Mouse (Mus musculus) testis, adult 2 months (tissue): Measurements from ENCODE around the gene Il13. TPM values are rescaled to one million over a fixed set of nuclear protein-coding genes. Genes with fewer than 3 reads are reported as not detected.

Experiments
- H3K27ac ChIP-seq: fragments of 200-500 bp; 2 replicates; pipeline ENCODE4 v1.5.1; 2012; ENCODE audit warnings: low read depth, low read length; ENCODE audit not compliant: control insufficient read depth, insufficient read depth
- H3K27me3 ChIP-seq: fragments of 200-500 bp; 2 replicates; pipeline ENCODE4 v1.6.1; 2012; ENCODE audit warnings: mild to moderate bottlenecking, low read length, moderate library complexity; ENCODE audit not compliant: control insufficient read depth, insufficient read depth
- H3K36me3 ChIP-seq: fragments of 200-500 bp; 2 replicates; pipeline ENCODE4 v1.6.1; 2012; ENCODE audit warnings: mild to moderate bottlenecking, low read length; ENCODE audit not compliant: control insufficient read depth, insufficient read depth
- H3K4me1 ChIP-seq: fragments of 200-500 bp; 2 replicates; pipeline ENCODE4 v1.6.1; 2012; ENCODE audit warnings: low read length; ENCODE audit not compliant: control insufficient read depth, insufficient read depth
- H3K4me3 ChIP-seq: fragments of 200-500 bp; 2 replicates; pipeline ENCODE4 v1.5.1; 2012; ENCODE audit warnings: low read depth, mild to moderate bottlenecking, low read length, moderate library complexity, mixed read lengths; ENCODE audit not compliant: control insufficient read depth
- CTCF ChIP-seq: fragments of 200-500 bp; IDR thresholded peaks from 2 replicates; pipeline ENCODE4 v1.5.1; 2012; ENCODE audit warnings: low read depth, mild to moderate bottlenecking, inconsistent platforms, low read length, moderate library complexity; ENCODE audit not compliant: control insufficient read depth, insufficient read depth, insufficient replicate concordance
- POLR2A ChIP-seq: fragments of 200-500 bp; IDR thresholded peaks from 2 replicates; pipeline ENCODE4 v1.6.1; 2012; ENCODE audit warnings: low read depth, mild to moderate bottlenecking, inconsistent platforms, low read length, moderate library complexity; ENCODE audit not compliant: control insufficient read depth
- polyA plus RNA-seq: library from polyadenylated mRNA; depleted of rRNA; stranded (reverse); fragments of >200 nt; gene quantifications from 2 replicates; pipeline ENCODE4 v1.2.3, GENCODE M21; 2012; rRNA removed

Gene Il13
- polyA plus RNA-seq, 1 experiment, result 0.96 TPM

DNA sequence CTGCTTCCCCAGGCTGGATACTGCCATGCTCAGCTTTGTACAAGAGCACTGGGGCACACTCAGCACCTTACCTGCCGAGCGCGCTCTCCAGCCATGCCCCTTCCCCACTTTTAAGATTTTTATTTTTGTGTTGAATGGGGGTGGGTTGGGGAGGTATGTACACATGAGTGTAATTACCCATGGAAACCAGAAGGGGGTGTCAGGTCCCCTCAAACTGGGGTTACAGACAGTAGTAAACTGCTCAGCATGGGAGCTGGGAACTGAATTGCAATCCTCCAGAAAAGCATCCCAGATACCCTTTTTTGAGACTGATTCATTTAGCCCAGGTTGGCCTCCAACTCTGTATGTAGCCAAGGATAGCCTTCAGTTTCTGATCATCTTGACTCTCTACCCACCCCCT lies 29.5 kb downstream of the Il13 start:
- H3K4me3 ChIP-seq, result no peak overlapping the region
- no peaks in the 10 kb centered on the region for H3K27me3 ChIP-seq
- no peak for TF ChIP-seq CTCF
- no peak for TF ChIP-seq POLR2A
- no peaks in the 10 kb centered on the region; the same call in 1 of the 2 replicates for H3K36me3 ChIP-seq
- H3K4me1 ChIP-seq, result no peaks in the 10 kb centered on the region
- H3K27ac ChIP-seq, result no peak overlapping the region

DNA sequence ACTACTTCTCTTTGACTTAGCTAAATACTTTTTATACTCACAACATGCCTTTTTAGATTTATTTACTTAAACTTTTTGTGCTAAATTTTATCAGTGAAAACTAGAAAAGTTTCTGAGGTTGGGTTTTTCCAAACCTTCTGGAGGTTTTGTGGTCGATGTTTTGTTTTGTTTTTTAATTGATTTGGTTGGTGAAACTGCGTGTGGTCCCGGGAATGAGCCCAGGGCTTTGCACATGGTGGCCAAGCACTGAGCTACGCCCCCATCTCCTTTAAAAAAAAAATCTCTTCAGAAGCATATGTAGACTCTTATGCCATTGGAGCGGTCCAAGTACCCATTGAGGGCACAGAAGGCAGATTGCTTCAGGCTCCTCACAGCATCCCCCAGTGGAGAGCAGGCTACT lies 43.4 kb downstream of the Il13 start:
- H3K27ac ChIP-seq, result no peak overlapping the region
- TF ChIP-seq CTCF (no peak), POLR2A (no peak)
- no peaks in the 10 kb centered on the region for H3K4me1 ChIP-seq
- H3K4me3 ChIP-seq, result no peak overlapping the region
- H3K27me3 ChIP-seq, result no peaks in the 10 kb centered on the region
- peaks cover 1% of the 10 kb centered on the region; the same call in 1 of the 2 replicates for H3K36me3 ChIP-seq

DNA sequence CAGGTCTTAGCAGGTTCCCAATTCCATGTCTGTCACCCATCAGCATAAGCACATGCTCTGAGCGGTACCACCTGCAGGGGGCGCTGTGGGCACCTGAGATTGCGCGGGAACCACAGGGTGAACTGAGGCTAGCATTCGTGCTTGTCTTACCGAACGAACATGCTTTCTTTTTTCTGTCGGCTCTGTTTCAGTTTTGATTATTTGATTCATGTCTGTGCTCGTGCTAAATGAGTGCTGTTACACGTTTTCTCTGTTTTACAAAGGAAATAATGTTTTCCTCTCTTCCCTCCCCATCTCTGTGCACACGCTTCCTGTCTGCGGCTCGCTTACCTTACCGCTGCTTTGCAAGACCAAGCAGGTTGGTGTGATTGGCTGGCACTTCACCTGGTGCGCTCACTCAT lies 44.1 kb downstream of the Il13 start:
- TF ChIP-seq CTCF, result peak; percentile 88; the same call in 1 of the 2 replicates
- TF ChIP-seq POLR2A, result no peak
- no peak overlapping the region for H3K4me3 ChIP-seq
- no peak overlapping the region for H3K27ac ChIP-seq
- H3K27me3 ChIP-seq, result no peaks in the 10 kb centered on the region
- H3K4me1 ChIP-seq, result no peaks in the 10 kb centered on the region
- H3K36me3 ChIP-seq, result peaks cover 1% of the 10 kb centered on the region; the same call in 1 of the 2 replicates

DNA sequence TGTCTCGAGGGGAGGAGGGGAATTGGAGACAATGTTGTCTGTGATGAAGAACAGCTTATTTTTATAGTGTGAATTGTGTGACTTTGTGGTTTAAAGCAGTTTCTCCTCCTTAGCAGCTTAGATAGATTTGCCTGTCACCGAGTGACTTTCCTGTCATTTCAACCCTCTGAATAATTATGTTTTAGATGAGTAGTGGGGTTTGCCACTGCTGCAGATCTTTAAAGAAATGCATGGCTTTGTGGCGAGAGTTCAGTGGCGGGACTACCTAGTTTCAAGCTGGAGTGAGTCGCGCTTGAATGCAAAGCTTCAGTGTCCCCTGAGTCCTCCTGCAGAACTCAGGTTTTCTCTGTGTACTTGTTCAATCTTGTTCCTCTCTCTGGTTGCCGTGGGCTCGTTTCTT lies 46.2 kb downstream of the Il13 start:
- TF ChIP-seq POLR2A (no peak), CTCF (no peak)
- Histone ChIP-seq H3K36me3 (peaks cover 8% of the 10 kb centered on the region), H3K4me3 (no peak overlapping the region), H3K27ac (no peak overlapping the region), H3K4me1 (no peaks in the 10 kb centered on the region), H3K27me3 (no peaks in the 10 kb centered on the region)

DNA sequence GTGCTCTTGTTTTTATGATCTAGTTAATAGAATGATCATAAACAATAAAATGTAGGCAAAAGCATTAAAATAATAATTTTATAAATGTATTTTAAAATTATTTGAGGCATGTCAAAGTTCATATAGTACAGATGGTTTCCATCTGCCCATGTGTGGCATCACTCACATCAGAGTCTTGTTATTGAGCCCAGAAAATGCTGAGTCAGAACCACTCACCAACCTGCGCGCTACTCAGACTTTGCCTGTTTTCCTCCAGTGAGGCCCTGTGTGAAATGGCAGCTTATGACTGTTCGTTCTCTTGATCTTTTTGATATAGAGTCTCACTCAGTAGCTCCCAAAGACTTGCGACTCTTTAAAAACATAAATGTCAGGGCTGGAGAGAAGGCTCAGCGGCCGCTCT lies 49.0 kb downstream of the Il13 start:
- TF ChIP-seq POLR2A (no peak), CTCF (no peak)
- no peak overlapping the region for H3K4me3 ChIP-seq
- H3K36me3 ChIP-seq, result peaks cover 8% of the 10 kb centered on the region
- no peak overlapping the region for H3K27ac ChIP-seq
- H3K27me3 ChIP-seq, result no peaks in the 10 kb centered on the region
- H3K4me1 ChIP-seq, result no peaks in the 10 kb centered on the region

DNA sequence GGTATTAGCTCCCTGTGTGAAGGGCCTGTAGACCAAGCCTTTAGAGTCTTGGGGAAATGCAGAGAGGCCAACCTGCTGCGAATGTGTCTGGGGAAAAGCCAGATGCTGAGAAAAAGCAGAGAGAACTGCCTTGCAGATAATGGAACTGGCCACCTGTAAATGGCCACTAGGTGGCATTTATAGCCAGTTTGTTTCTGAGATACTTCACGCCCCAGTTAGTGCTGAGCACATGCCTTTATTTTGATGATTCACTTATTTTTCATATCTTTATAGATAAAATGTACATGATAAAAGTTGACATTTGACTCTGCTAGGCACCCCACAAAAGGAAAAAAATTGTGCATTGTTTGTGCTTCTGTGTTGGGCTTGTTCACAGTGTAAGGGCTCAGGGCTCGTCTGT lies 49.7 kb downstream of the Il13 start:
- no peak overlapping the region for H3K27ac ChIP-seq
- no peaks in the 10 kb centered on the region for H3K4me1 ChIP-seq
- H3K36me3 ChIP-seq, result peaks cover 8% of the 10 kb centered on the region
- no peak overlapping the region for H3K4me3 ChIP-seq
- no peak for TF ChIP-seq CTCF
- no peak for TF ChIP-seq POLR2A
- H3K27me3 ChIP-seq, result no peaks in the 10 kb centered on the region

DNA sequence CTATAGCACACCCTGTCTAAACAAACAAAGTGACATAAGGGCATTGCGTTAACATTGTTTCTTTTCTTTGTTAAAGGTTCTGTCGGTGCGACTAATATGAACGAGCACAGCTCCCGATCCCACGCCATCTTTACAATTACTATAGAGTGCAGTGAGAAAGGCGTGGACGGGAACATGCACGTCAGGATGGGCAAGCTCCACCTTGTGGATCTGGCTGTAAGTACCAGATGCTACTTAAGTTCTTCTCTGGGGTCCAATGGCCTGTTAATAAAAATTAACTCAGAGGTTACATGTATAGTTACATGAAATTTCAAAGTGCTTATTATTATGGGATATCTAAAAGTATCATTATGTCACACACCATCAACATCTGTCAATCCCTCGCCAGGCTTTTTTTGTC lies 51.4 kb downstream of the Il13 start:
- Histone ChIP-seq H3K4me3 (no peak overlapping the region), H3K36me3 (peaks cover 6% of the 10 kb centered on the region), H3K27me3 (no peaks in the 10 kb centered on the region), H3K27ac (no peak overlapping the region), H3K4me1 (no peaks in the 10 kb centered on the region)
- TF ChIP-seq CTCF, result no peak
- no peak for TF ChIP-seq POLR2A

Other genes with a start within 250 kb of the Il13 start
- gene Leap2, start 211.5 kb downstream of the Il13 start, polyA plus RNA-seq, result not detected in 2 replicates
- gene Uqcrq, start 203.9 kb downstream of the Il13 start, polyA plus RNA-seq, result 955 and 969 TPM in 2 replicates
- gene Gdf9, start 203.7 kb downstream of the Il13 start, polyA plus RNA-seq, result 8.4 and 10.1 TPM in 2 replicates
- 0.05 and 0.11 TPM in 2 replicates for gene Gm10447, start 177.6 kb downstream of the Il13 start, polyA plus RNA-seq
- gene Shroom1, start 177.5 kb downstream of the Il13 start, polyA plus RNA-seq, result 0.41 and 1.1 TPM in 2 replicates
- 11.1 and 13.4 TPM in 2 replicates for gene Gm9837, start 164.2 kb downstream of the Il13 start, polyA plus RNA-seq
- gene Gm9945, start 154.5 kb downstream of the Il13 start, polyA plus RNA-seq, result not detected in 2 replicates
- 0.10 and 0.13 TPM in 2 replicates for gene Sowaha, start 154.4 kb downstream of the Il13 start, polyA plus RNA-seq
- 3.0 and 3.2 TPM in 2 replicates for gene Sept8, start 115.4 kb downstream of the Il13 start, polyA plus RNA-seq
- gene Kif3a, start 67.3 kb downstream of the Il13 start, polyA plus RNA-seq, result 26.2 and 31.0 TPM in 2 replicates
- gene Il4, start 16.0 kb downstream of the Il13 start, polyA plus RNA-seq, result not detected in 2 replicates
- 3.0 and 3.2 TPM in 2 replicates for gene Rad50, start 72.6 kb upstream of the Il13 start, polyA plus RNA-seq
- 0.23 and 0.27 TPM in 2 replicates for gene Il5, start 86.1 kb upstream of the Il13 start, polyA plus RNA-seq
- gene Irf1, start 135.3 kb upstream of the Il13 start, polyA plus RNA-seq, result 3.4 TPM in 2 replicates
- gene Gm17334, start 138.5 kb upstream of the Il13 start, polyA plus RNA-seq, result not detected in 2 replicates
- gene Gm12216, start 224.6 kb upstream of the Il13 start, polyA plus RNA-seq, result 0.91 and 0.93 TPM in 2 replicates